Mouse (Mus musculus) liver, adult 2 months (tissue): ENCODE results near the gene Ryk.

Source experiments
- CTCF ChIP-seq: fragments of 200-500 bp; IDR thresholded peaks from 2 replicates; pipeline ENCODE4 v1.5.1; 2011; ENCODE audit warnings: low read depth, low read length, control low read depth
- POLR2A ChIP-seq: fragments of 200-500 bp; IDR thresholded peaks from 2 replicates; pipeline ENCODE4 v1.6.1; 2011; ENCODE audit warnings: low read length, control low read depth; ENCODE audit not compliant: insufficient read depth; ENCODE audit errors: extremely low read depth

DNA sequence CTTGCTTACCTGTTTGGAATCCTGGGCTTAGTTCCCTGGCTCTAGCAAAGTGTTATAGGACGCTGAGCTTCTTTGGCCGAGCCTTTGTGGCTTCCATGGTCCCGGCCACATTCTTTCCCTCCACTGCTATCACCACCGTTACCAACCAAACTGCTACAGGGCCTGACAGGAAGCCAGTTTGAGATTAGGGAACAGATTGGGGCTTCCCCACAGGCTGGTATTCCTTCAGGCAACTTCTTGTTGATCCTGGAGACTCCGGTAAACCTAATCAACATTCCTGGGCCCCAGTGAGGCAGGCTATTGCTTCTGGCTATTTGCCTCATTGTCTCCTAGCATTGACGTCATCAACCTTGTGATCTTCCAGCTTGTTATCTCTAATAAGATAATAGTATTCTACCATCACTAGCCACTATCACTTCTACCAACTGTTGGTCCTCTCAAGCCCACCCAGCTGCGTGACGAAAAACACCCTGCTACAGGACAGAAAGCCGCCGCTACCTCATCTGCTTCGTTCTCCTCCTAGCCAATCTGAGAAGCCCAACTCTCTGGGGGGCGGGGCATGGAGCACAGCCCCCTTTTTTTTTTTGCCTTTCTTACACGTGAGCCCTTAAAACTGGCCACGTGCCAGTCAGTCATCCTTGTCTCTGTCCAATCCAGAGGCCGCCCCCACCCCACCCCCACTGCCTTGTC lies 90.1 kb downstream of the Ryk start:
- no peak for TF ChIP-seq POLR2A
- TF ChIP-seq CTCF: no peak
